Mouse (Mus musculus) cerebellum, adult 2 months (tissue): ENCODE measurements around the gene Myrfl. TPM values are rescaled to one million over a fixed set of nuclear protein-coding genes. Genes with fewer than 3 reads are reported as not detected.

Source experiments
- DNase-seq, 2 experiments: peaks; one replicate each; pipeline ENCODE4 v3.0.0; 2021
- H3K27ac ChIP-seq: fragments of 200-500 bp; 2 replicates; pipeline ENCODE4 v1.5.1; 2012; ENCODE audit warnings: low read length, control low read depth, inconsistent platforms; ENCODE audit not compliant: insufficient read depth
- H3K27me3 ChIP-seq: fragments of 200-500 bp; 2 replicates; pipeline ENCODE4 v1.6.1; 2012; ENCODE audit warnings: inconsistent platforms, mild to moderate bottlenecking, low read length, moderate library complexity; ENCODE audit not compliant: control insufficient read depth, insufficient read depth
- H3K4me1 ChIP-seq: fragments of 200-500 bp; 2 replicates; pipeline ENCODE4 v1.6.1; 2011; ENCODE audit warnings: low read length; ENCODE audit not compliant: control insufficient read depth, insufficient read depth
- H3K4me3 ChIP-seq: fragments of 200-500 bp; replicated peaks from 2 replicates; pipeline ENCODE3; 2011; ENCODE audit warnings: mild to moderate bottlenecking, low read depth, low read length, control low read depth; ENCODE audit not compliant: insufficient read depth
- CTCF ChIP-seq: fragments of 200-500 bp; IDR thresholded peaks from 2 replicates; pipeline ENCODE4 v1.5.1; 2011; ENCODE audit warnings: low read depth, mild to moderate bottlenecking, control low read depth, low read length, moderate library complexity, borderline replicate concordance; ENCODE audit not compliant: insufficient read depth
- POLR2A ChIP-seq: fragments of 200-500 bp; IDR thresholded peaks from 2 replicates; pipeline ENCODE4 v1.6.1; 2011; ENCODE audit warnings: low read length, control low read depth, borderline replicate concordance; ENCODE audit not compliant: insufficient read depth
- WGBS: fragments of 180-500 bp; shearing (Covaris S2); methylation state at CpG from one replicate; pipeline ENCODE4 v1.1.7; 2018; 5-methylcytosine and 5-hydroxymethylcytosine counted together
- polyA plus RNA-seq: library from polyadenylated mRNA; depleted of rRNA; stranded (reverse); fragments of >200 nt; gene quantifications from 2 replicates; pipeline ENCODE4 v1.2.3, GENCODE M21; 2012

The Myrfl gene
- polyA plus RNA-seq, 1 experiment: 0.10 TPM

DNA sequence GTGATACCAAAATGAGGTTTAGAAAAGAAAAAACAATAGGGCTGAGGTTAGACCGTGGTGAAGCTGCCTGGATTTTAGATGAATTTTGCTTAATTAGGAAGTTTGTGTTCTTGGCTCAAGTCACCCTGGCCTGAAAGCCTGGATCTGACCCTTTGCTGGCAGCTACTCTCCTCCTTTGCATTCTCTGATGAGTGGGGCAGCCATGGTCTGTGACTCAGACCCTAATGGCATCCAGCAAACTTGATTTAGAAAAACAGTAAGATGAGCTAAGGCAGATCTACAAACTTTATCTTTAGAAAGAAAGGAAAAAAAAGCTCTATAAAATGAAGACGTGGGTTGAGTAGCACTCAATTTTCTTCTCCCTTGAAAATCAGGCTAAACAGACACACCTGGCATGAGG, 154.0 kb downstream of the Myrfl start:
- DNase-seq: no peak
- no peak for TF ChIP-seq POLR2A
- TF ChIP-seq CTCF: no peak
- 91% methylated on average over 2 of the region's 2 CpGs for WGBS
- Histone ChIP-seq H3K4me3 (no peak overlapping the region), H3K4me1 (peaks cover 3% of the 10 kb centered on the region), H3K27ac (no peak overlapping the region), H3K27me3 (no peaks in the 10 kb centered on the region; the same call in 1 of the 2 replicates)

DNA sequence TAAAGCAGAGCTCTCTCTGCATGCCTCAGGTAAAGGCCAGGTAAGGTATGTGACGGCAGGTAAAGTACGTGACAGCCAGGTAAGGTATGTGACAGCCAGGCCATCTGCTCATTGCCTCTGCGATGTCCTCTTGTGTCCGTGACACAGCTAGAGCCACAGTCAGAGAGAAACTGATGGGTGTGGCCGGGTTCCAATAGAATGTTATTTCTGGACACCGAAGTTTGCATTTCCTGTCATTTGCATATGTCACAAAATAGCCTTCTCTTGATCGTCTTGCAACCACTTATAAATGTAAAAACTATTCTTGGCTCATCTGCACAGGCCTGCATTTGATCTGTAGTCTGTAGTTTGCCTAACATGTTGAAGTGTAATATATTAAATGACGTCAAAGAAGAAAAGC, 154.5 kb downstream of the Myrfl start:
- DNase-seq: no peak
- H3K27me3 ChIP-seq: no peaks in the 10 kb centered on the region
- H3K4me1 ChIP-seq: peaks cover 3% of the 10 kb centered on the region
- no peak overlapping the region for H3K27ac ChIP-seq
- no peak overlapping the region for H3K4me3 ChIP-seq
- 29% methylated on average over 8 of the region's 8 CpGs for WGBS
- TF ChIP-seq CTCF (no peak), POLR2A (no peak)

DNA sequence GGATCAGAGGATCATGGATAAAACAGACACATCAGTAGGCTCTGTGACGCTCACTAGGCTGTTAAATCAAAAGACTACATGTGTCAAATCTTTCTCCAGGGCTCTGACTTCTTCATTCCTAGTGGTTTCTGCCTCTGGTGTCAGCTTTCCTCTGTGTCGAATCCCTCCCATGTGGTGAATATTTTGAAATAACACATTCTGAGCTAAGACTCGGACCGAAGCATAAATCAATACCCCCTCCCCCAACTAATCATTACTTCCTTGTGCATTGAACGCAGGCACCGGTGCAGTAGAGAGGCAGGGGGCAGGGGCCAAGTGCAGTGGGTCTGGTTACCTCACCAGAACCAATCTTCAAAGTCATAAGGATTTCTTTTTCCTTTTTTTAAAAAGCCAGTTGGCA, 155.4 kb downstream of the Myrfl start:
- peaks cover 3% of the 10 kb centered on the region for H3K4me1 ChIP-seq
- no peak overlapping the region for H3K4me3 ChIP-seq
- no peak for TF ChIP-seq POLR2A
- TF ChIP-seq CTCF: no peak
- no peak for DNase-seq
- 95% methylated on average over 6 of the region's 6 CpGs for WGBS
- no peaks in the 10 kb centered on the region for H3K27me3 ChIP-seq
- no peak overlapping the region for H3K27ac ChIP-seq

DNA sequence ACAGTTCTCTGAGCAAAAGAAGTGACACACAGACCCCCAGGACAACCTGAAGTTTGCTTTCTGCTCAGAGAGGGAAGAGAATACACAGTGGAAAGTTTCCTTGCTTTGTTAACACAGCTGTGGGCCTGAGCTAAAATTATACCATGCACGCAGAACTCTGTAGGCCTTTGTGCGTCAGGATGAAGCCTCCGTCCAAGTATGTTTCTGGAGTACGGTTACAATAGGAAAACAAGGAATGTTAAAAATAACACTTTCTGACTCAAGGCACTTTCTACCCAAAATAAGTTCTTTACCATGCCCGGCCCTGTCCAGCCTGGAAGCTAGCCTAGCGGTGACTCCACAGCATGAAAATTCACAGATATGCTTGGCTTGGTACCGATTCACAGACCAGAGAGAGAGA, 156.6 kb downstream of the Myrfl start:
- no peak overlapping the region for H3K27ac ChIP-seq
- H3K27me3 ChIP-seq: no peaks in the 10 kb centered on the region
- no peak for DNase-seq
- WGBS: 67% methylated on average over 7 of the region's 7 CpGs
- TF ChIP-seq POLR2A: no peak
- no peak for TF ChIP-seq CTCF
- H3K4me1 ChIP-seq: peaks cover 10% of the 10 kb centered on the region
- no peak overlapping the region for H3K4me3 ChIP-seq

DNA sequence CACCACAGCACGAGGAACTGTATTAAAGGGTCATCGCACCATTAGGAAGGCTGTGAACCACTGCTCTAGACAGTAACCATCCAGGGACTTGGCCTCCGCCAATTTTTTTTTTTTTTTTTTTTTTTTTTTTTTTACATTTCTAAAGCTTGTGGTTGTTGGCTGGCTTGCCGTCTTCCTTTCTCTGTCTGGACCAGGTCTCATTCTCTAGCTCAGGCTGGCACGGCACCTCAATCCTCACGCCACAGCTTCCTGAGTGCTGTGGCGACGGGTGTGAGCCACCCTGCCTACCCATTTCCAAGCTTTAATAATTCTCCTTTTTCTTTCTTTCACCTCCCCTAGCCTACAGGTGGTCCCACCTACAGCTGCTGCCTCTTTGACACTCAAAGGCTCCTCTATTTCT, 158.2 kb downstream of the Myrfl start:
- Histone ChIP-seq H3K27ac (no peak overlapping the region), H3K4me3 (no peak overlapping the region), H3K4me1 (peaks cover 10% of the 10 kb centered on the region), H3K27me3 (no peaks in the 10 kb centered on the region)
- WGBS: 65% methylated on average over 8 of the region's 8 CpGs
- TF ChIP-seq POLR2A (no peak), CTCF (no peak)
- no peak for DNase-seq

DNA sequence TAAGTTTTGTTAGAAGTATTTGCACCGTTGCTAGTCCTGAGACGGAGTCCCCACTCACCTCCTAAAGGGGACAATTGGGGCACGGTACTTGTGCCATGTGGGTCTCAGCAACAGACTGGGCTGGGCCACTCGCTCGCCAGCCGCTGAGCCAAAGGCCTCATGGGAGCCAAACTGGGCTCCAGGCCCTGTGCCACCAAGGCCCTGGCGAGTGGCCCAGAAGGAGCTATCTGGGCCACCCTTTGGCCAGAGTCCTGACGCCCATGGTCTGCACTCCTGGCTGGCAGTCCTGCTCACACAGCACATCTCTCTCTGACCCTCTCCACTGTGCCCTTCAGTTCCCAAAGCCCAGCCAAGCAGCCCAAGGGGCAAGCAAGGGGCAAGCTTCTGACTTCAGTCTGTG, 161.1 kb downstream of the Myrfl start:
- Histone ChIP-seq H3K27ac (no peak overlapping the region), H3K4me1 (peaks cover 7% of the 10 kb centered on the region), H3K4me3 (no peak overlapping the region), H3K27me3 (no peaks in the 10 kb centered on the region)
- 8% methylated on average over 8 of the region's 8 CpGs for WGBS
- DNase-seq: peak; percentile 81 to 84
- TF ChIP-seq POLR2A: no peak
- TF ChIP-seq CTCF: no peak

DNA sequence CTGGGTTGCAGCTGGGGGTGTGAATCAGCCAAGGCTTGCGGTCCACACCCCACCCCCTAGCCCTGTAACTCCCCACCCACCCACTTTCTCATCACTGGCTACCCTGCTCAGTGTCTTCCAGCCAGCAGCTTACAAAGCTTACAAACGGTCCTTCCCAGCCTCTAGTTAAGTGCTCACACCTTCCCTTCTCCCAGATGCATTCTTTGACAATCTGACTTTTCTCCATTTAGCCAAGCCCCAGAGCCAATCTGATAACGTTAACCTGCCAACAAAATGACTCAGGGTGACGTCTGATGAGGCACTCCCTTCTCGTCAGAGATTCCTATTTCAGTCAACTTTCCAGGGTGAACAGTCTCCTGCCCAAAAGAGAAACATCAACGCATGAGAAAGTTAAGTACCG, 163.1 kb downstream of the Myrfl start:
- no peak for DNase-seq
- TF ChIP-seq POLR2A (no peak), CTCF (no peak)
- H3K4me3 ChIP-seq: no peak overlapping the region
- H3K27ac ChIP-seq: no peak overlapping the region
- no peaks in the 10 kb centered on the region for H3K27me3 ChIP-seq
- H3K4me1 ChIP-seq: peaks cover 7% of the 10 kb centered on the region
- 74% methylated on average over 7 of the region's 7 CpGs for WGBS

DNA sequence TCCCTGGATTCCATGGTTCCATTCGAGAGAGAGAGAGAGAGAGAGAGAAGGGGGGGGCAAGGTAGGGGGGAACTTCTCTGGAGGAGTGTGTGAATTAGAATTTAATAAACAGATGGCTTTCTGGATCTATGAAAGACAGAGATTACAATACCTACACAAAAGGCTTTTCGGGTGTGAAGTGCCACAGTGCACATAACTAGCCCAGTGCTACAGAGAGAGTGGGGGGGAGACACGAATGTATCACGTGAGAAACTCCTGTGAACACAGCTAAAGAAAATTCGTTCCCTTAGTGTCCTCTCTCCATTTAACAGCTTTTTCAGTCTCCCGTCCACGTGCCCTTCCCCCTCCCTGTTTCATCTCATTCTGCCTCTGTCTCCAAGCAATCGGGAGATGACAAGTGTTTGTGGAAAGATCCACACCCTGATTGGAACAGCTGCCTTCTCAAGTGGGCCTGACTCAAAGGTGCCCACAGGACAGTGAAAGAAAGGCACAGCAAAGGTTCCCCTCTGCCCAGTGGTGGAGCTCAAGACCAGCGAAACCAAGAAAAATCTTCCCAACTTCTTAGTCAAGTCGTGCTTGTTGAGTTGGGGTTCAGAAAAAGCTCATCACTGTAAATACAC, 166.6 kb downstream of the Myrfl start:
- no peak for DNase-seq
- WGBS: 76% methylated on average over 10 of the region's 10 CpGs
- no peak overlapping the region for H3K4me3 ChIP-seq
- no peaks in the 10 kb centered on the region for H3K4me1 ChIP-seq
- no peak overlapping the region for H3K27ac ChIP-seq
- no peaks in the 10 kb centered on the region for H3K27me3 ChIP-seq
- TF ChIP-seq CTCF: no peak
- TF ChIP-seq POLR2A: no peak

DNA sequence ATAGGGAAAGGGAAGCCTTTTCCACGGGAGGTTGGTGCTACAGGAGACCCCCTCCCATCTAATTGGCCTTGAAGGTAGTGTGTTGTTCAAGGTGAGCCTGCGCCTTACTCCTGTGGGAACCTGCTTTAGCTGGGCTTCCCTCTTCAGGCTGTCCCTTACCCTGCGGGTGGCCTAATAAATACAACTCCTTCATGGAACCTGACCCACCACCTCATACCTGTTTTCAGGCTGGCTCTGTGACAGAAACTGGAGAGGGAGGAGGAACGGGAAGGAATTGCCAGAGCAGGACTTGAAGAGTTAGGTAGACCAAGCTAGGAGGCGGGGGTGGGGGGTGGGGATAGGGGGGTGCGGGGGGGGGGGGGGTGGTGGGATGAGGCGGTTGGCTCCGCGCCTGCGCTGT, 167.9 kb downstream of the Myrfl start:
- DNase-seq: no peak
- 84% methylated on average over 9 of the region's 10 CpGs for WGBS
- H3K4me3 ChIP-seq: no peak overlapping the region

More for the DNA sequence above, 167.9 kb downstream of the Myrfl start:
- Histone ChIP-seq H3K27ac (no peak overlapping the region), H3K4me1 (no peaks in the 10 kb centered on the region), H3K27me3 (no peaks in the 10 kb centered on the region)
- no peak for TF ChIP-seq CTCF
- no peak for TF ChIP-seq POLR2A
